Mouse (Mus musculus): ENCODE results near the gene Synj2. TPM values are rescaled to one million over a fixed set of nuclear protein-coding genes. Genes with fewer than 3 reads are reported as not detected.

Gene Synj2
- polyA plus RNA-seq, 1 experiment from 2014 or later: 4.3 TPM

GRCm38 (mm10) chr17:6054934-6055355 lies 113.9 kb downstream of the Synj2 start:
- WGBS: 21% methylated on average over 5 of the region's 5 CpGs
- peaks cover 2% of the 10 kb centered on the region; the same call in 1 of the 2 replicates for H3K36me3 ChIP-seq (ENCODE audit: control insufficient read depth, insufficient read depth, low read length)
- H3K9ac ChIP-seq (ENCODE audit: low read depth, low read length): no peak overlapping the region
- H3K9me3 ChIP-seq (ENCODE audit: control insufficient read depth, low read length): no peaks in the 10 kb centered on the region
- no peaks in the 10 kb centered on the region for H3K27me3 ChIP-seq (ENCODE audit: control insufficient read depth, insufficient read depth, low read length)
- H3K4me1 ChIP-seq (ENCODE audit: control insufficient read depth, insufficient read depth, low read length): no peaks in the 10 kb centered on the region
- H3K4me2 ChIP-seq (replicated peaks; ENCODE audit: low read depth, low read length): no peak overlapping the region
- H3K4me3 ChIP-seq (ENCODE audit: low read length): no peak overlapping the region
- no peak for ATAC-seq (ENCODE audit: low FRiP score, low TSS enrichment)
- H3K27ac ChIP-seq (ENCODE audit: low read depth, low read length): no peak overlapping the region

GRCm38 (mm10) chr17:6062793-6063192 lies 121.7 kb downstream of the Synj2 start:
- H3K4me3 ChIP-seq (ENCODE audit: low read length): no peak overlapping the region
- H3K36me3 ChIP-seq (ENCODE audit: control insufficient read depth, insufficient read depth, low read length): peaks cover 15% of the 10 kb centered on the region; the same call in 1 of the 2 replicates
- H3K9me3 ChIP-seq (ENCODE audit: control insufficient read depth, low read length): no peaks in the 10 kb centered on the region
- H3K4me1 ChIP-seq (ENCODE audit: control insufficient read depth, insufficient read depth, low read length): no peaks in the 10 kb centered on the region
- no peak overlapping the region for H3K27ac ChIP-seq (ENCODE audit: low read depth, low read length)
- 66% methylated on average over 8 of the region's 8 CpGs for WGBS
- ATAC-seq (ENCODE audit: low FRiP score, low TSS enrichment): no peak
- H3K27me3 ChIP-seq (ENCODE audit: control insufficient read depth, insufficient read depth, low read length): no peaks in the 10 kb centered on the region
- H3K9ac ChIP-seq (ENCODE audit: low read depth, low read length): no peak overlapping the region
- no peak overlapping the region for H3K4me2 ChIP-seq (replicated peaks; ENCODE audit: low read depth, low read length)

- WGBS: 86% methylated on average over 5 of the region's 5 CpGs
- Histone ChIP-seq H3K9ac (ENCODE audit: low read depth, low read length) (no peak overlapping the region), H3K4me3 (ENCODE audit: low read length) (no peak overlapping the region), H3K27me3 (ENCODE audit: control insufficient read depth, insufficient read depth, low read length) (no peaks in the 10 kb centered on the region), H3K36me3 (ENCODE audit: control insufficient read depth, insufficient read depth, low read length) (peaks cover 15% of the 10 kb centered on the region; the same call in 1 of the 2 replicates), H3K9me3 (ENCODE audit: control insufficient read depth, low read length) (no peaks in the 10 kb centered on the region), H3K27ac (ENCODE audit: low read depth, low read length) (no peak overlapping the region), H3K4me2 (replicated peaks; ENCODE audit: low read depth, low read length) (no peak overlapping the region), H3K4me1 (ENCODE audit: control insufficient read depth, insufficient read depth, low read length) (no peaks in the 10 kb centered on the region)
- ATAC-seq (ENCODE audit: low FRiP score, low TSS enrichment): no peak
These were observed 122.5 kb downstream of the Synj2 start for GRCm38 (mm10) chr17:6063532-6063931.

GRCm38 (mm10) chr17:6066021-6066420 lies 124.9 kb downstream of the Synj2 start:
- WGBS: 94% methylated on average over 2 of the region's 2 CpGs
- Histone ChIP-seq H3K4me1 (ENCODE audit: control insufficient read depth, insufficient read depth, low read length) (no peaks in the 10 kb centered on the region), H3K9ac (ENCODE audit: low read depth, low read length) (no peak overlapping the region), H3K9me3 (ENCODE audit: control insufficient read depth, low read length) (no peaks in the 10 kb centered on the region), H3K4me2 (replicated peaks; ENCODE audit: low read depth, low read length) (no peak overlapping the region), H3K27ac (ENCODE audit: low read depth, low read length) (no peak overlapping the region), H3K36me3 (ENCODE audit: control insufficient read depth, insufficient read depth, low read length) (peaks cover 18% of the 10 kb centered on the region; the same call in 1 of the 2 replicates), H3K4me3 (ENCODE audit: low read length) (no peak overlapping the region), H3K27me3 (ENCODE audit: control insufficient read depth, insufficient read depth, low read length) (no peaks in the 10 kb centered on the region)
- ATAC-seq (ENCODE audit: low FRiP score, low TSS enrichment): no peak

- no peak for ATAC-seq (ENCODE audit: low FRiP score, low TSS enrichment)
- no peaks in the 10 kb centered on the region for H3K9me3 ChIP-seq (ENCODE audit: control insufficient read depth, low read length)
- H3K4me2 ChIP-seq (replicated peaks; ENCODE audit: low read depth, low read length): no peak overlapping the region
- peaks cover 23% of the 10 kb centered on the region; the same call in 1 of the 2 replicates for H3K36me3 ChIP-seq (ENCODE audit: control insufficient read depth, insufficient read depth, low read length)
- H3K4me1 ChIP-seq (ENCODE audit: control insufficient read depth, insufficient read depth, low read length): no peaks in the 10 kb centered on the region
- H3K27ac ChIP-seq (ENCODE audit: low read depth, low read length): no peak overlapping the region
- H3K27me3 ChIP-seq (ENCODE audit: control insufficient read depth, insufficient read depth, low read length): no peaks in the 10 kb centered on the region
- no peak overlapping the region for H3K4me3 ChIP-seq (ENCODE audit: low read length)
- WGBS: 94% methylated on average over 7 of the region's 7 CpGs
- H3K9ac ChIP-seq (ENCODE audit: low read depth, low read length): no peak overlapping the region
These were observed 126.5 kb downstream of the Synj2 start for GRCm38 (mm10) chr17:6067613-6068012.

GRCm38 (mm10) chr17:6069866-6070265 lies 128.8 kb downstream of the Synj2 start:
- Histone ChIP-seq H3K27ac (ENCODE audit: low read depth, low read length) (no peak overlapping the region), H3K4me1 (ENCODE audit: control insufficient read depth, insufficient read depth, low read length) (no peaks in the 10 kb centered on the region), H3K27me3 (ENCODE audit: control insufficient read depth, insufficient read depth, low read length) (no peaks in the 10 kb centered on the region), H3K36me3 (ENCODE audit: control insufficient read depth, insufficient read depth, low read length) (peaks cover 24% of the 10 kb centered on the region; the same call in 1 of the 2 replicates), H3K4me2 (replicated peaks; ENCODE audit: low read depth, low read length) (no peak overlapping the region), H3K9me3 (ENCODE audit: control insufficient read depth, low read length) (no peaks in the 10 kb centered on the region), H3K9ac (ENCODE audit: low read depth, low read length) (no peak overlapping the region), H3K4me3 (ENCODE audit: low read length) (no peak overlapping the region)
- 94% methylated on average over 6 of the region's 6 CpGs for WGBS
- ATAC-seq (ENCODE audit: low FRiP score, low TSS enrichment): no peak

- ATAC-seq (ENCODE audit: low FRiP score, low TSS enrichment): peak; percentile 85
- Histone ChIP-seq H3K27ac (ENCODE audit: low read depth, low read length) (no peak overlapping the region), H3K4me1 (ENCODE audit: control insufficient read depth, insufficient read depth, low read length) (no peaks in the 10 kb centered on the region), H3K4me2 (replicated peaks; ENCODE audit: low read depth, low read length) (no peak overlapping the region), H3K9me3 (ENCODE audit: control insufficient read depth, low read length) (no peaks in the 10 kb centered on the region), H3K27me3 (ENCODE audit: control insufficient read depth, insufficient read depth, low read length) (no peaks in the 10 kb centered on the region), H3K36me3 (ENCODE audit: control insufficient read depth, insufficient read depth, low read length) (peaks cover 15% of the 10 kb centered on the region; the same call in 1 of the 2 replicates), H3K4me3 (ENCODE audit: low read length) (no peak overlapping the region), H3K9ac (ENCODE audit: low read depth, low read length) (no peak overlapping the region)
- WGBS: 14% methylated on average over 7 of the region's 7 CpGs
These were observed 132.3 kb downstream of the Synj2 start for GRCm38 (mm10) chr17:6073405-6073804.

- H3K4me2 ChIP-seq (replicated peaks; ENCODE audit: low read depth, low read length): peak within 1 kb of the TSS; percentile 76
- H3K4me3 ChIP-seq (ENCODE audit: low read length): peak within 1 kb of the TSS; percentile 84
- H3K9ac ChIP-seq (ENCODE audit: low read depth, low read length): peak within 1 kb of the TSS; percentile 93
- H3K36me3 ChIP-seq (ENCODE audit: control insufficient read depth, insufficient read depth, low read length): peaks cover 20% of the 10 kb centered on the region
- ATAC-seq (ENCODE audit: low FRiP score, low TSS enrichment): peak; percentile 98
- H3K27me3 ChIP-seq (ENCODE audit: control insufficient read depth, insufficient read depth, low read length): no peaks in the 10 kb centered on the region
- H3K9me3 ChIP-seq (ENCODE audit: control insufficient read depth, low read length): no peaks in the 10 kb centered on the region
- H3K4me1 ChIP-seq (ENCODE audit: control insufficient read depth, insufficient read depth, low read length): peaks cover 4% of the 10 kb centered on the region; the same call in 1 of the 2 replicates
- peak within 1 kb of the TSS; percentile 91 for H3K27ac ChIP-seq (ENCODE audit: low read depth, low read length)
- WGBS: under 1% methylated on average over 70 of the region's 70 CpGs
These were observed 138.4 kb downstream of the Synj2 start, which contains the start of the genes Serac1 and Gtf2h5 for GRCm38 (mm10) chr17:6079287-6080122. Gene Serac1, minus strand, starts transcription at chr17:6079741. Gene Gtf2h5, plus strand, starts transcription at chr17:6079786.

GRCm38 (mm10) chr17:6083323-6083890 lies 142.3 kb downstream of the Synj2 start:
- 93% methylated on average over 5 of the region's 5 CpGs for WGBS
- Histone ChIP-seq H3K4me3 (ENCODE audit: low read length) (no peak overlapping the region), H3K27me3 (ENCODE audit: control insufficient read depth, insufficient read depth, low read length) (no peaks in the 10 kb centered on the region), H3K27ac (ENCODE audit: low read depth, low read length) (no peak overlapping the region), H3K4me2 (replicated peaks; ENCODE audit: low read depth, low read length) (no peak overlapping the region), H3K9ac (ENCODE audit: low read depth, low read length) (no peak overlapping the region), H3K4me1 (ENCODE audit: control insufficient read depth, insufficient read depth, low read length) (peaks cover 4% of the 10 kb centered on the region; the same call in 1 of the 2 replicates), H3K36me3 (ENCODE audit: control insufficient read depth, insufficient read depth, low read length) (peaks cover 35% of the 10 kb centered on the region), H3K9me3 (ENCODE audit: control insufficient read depth, low read length) (no peaks in the 10 kb centered on the region)
- no peak for ATAC-seq (ENCODE audit: low FRiP score, low TSS enrichment)

Data from kidney, embryonic 14.5 days (tissue).